Mouse (Mus musculus) urinary bladder, postnatal 10 days (tissue): Measurements from ENCODE around the gene Brca1.
A peak's percentile ranks its signal among the peaks of the same experiment; 100 is the strongest.
"Not testable (repeated sequence)": the region's sequence is repeated elsewhere in the genome, so short reads cannot be mapped to it uniquely, and the experiment has no call there.

ENCODE experiments used
- DNase-seq: peaks from one replicate; pipeline ENCODE4 v3.0.0; 2022; ENCODE audit warnings: low spot score

Brca1 gene

DNA sequence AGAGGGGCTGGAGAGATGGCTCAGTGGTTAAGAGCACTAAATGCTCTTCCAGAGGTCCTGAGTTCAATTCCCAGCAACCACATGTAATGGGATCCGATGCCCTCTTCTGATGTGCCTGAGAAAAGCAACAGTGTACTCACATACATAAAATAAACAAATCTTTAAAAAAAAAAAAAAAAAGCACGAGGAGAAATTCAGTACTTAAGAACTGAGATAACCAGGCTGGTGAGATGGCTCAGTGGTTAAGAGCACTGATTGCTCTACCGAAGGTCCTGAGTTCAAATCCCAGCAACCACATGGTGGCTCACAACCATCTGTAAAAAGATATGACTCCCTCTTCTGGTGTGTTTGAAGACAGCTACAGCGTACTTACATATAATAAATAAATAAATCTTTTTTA, 102.2 kb downstream of the Brca1 start:
- DNase-seq, result not testable (repeated sequence)

DNA sequence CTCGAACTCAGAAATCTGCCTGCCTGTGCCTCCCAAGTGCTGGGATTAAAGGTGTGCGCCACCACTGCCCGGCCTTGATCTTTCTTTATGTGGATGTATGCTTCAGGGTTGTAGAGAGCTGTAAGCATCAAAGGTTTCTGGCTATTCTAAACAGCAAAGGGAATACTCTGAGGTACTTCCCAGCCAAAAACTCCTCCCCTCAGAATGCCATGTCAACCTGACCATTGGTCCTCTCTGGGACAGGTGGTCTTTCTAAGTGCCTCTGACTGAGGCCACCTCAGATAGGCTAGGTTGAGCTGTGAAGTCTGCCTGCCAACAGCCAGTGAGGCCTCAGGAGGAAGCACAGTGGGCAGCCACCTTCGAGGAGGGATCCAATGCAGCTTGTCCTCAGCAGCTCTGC, 102.9 kb downstream of the Brca1 start:
- no peak for DNase-seq

DNA sequence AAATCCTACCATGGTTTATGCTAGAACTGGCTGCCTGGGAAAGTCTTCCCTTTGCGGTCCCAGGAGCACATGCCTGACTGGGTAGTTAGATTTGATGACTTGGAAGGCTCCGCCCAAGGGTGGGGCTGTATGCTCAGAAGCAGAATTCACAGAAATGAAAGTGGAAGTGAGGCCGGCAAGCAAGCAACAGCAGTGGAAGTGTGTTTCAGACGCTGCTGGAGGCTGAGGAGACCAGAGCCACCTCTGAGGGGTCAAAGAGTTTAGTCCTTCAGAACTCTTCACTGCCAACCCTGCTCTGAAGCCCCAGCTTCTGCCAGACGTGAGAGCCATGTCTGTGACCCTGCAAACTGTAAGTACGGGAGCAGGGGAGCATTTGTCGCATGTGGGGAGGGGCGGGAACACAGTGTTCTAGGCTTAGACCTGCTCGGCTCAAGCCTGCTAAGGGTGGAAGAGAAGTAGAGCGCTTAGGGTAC, 103.4 kb downstream of the Brca1 start, which contains the start of gene Ifi35:
Gene Ifi35, plus strand, starts transcription at position 134 of the 473 bp plus-strand sequence.
- no peak for DNase-seq

- no peak for DNase-seq
These were observed 104.0 kb downstream of the Brca1 start for GRCm38 (mm10) chr11:101447786-101448185.

DNA sequence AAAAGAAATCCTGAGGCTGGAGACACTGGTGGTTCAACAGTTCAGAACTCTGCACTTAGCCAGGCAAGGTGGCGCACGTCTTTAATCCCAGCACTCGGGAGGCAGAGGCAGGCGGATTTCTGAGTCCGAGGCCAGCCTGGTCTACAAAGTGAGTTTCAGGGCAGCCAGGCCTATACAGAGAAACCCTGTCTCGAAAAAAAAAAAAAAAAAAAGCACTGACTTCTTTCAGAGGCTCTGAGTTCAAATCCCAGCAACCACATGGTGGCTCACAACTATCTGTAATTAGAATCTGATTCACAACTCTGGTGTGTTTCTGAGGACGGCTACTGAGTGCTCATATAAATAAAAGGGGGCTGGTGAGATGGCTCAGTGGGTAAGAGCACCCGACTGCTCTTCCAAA, 104.9 kb downstream of the Brca1 start:
- not testable (repeated sequence) for DNase-seq

GRCm38 (mm10) chr11:101446319-101446718, 105.4 kb downstream of the Brca1 start:
- DNase-seq, result no peak

DNA sequence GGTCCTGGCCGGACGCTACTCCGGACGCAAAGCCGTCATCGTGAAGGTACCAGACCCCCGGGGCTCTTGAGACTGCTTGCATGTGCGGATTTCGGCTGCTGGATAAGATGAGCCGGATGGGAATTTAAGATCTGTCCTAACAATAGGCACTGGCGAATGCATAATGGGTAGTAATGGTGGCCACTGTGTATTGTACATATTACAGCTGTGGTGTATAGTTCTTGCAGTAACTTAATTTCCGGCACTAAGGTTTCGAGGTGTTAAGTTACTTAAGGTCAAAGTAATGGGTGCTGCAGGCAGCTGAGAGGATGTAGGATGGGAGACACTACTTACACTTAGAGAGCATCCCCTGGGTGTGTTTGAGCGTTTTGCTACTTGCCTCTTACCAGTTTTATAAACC, 109.0 kb downstream of the Brca1 start:
- no peak for DNase-seq

DNA sequence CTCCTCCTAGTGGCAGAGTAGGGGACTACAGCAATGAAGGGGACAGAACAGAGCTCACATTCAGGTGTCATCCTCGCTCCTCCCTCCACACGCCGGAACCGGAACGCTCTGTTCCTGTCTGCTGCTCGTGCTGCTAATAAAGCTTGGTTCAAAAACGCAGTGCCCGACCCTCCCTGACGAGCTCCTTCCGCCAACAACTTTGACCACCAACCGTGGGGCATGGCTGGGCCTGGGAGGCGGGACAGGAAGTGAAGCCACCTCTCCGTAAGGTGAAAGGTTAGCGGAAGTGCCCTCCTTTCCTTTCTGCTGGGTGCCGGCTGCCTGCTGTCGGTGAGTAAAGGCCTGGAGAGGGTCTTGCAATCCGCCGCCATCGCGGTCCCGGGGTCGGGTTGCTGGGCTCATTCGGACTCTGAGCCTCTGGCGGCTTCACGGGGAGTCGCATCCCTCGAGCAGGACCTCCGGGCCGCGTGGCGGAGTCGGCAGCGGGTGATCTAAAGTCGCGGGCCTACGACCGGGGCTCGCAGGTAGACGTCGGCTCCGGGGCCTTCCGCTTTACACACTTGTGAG, 109.5 kb downstream of the Brca1 start, which contains the start of gene Rpl27:
Gene Rpl27, plus strand, starts transcription at position 172 of the 567 bp plus-strand sequence.
- DNase-seq, result peak; percentile 88

GRCm38 (mm10) chr11:101441450-101442126, 110.2 kb downstream of the Brca1 start:
- DNase-seq, result not testable (repeated sequence)
